Mouse (Mus musculus) liver, postnatal 0 days (tissue): Measurements from ENCODE around the gene Snw1.

ENCODE experiments used
- CTCF ChIP-seq: sonication (generic); IDR thresholded peaks from 2 replicates; pipeline ENCODE4 v1.5.1; 2016; ENCODE audit warnings: antibody characterized with exemption, low read depth
- EP300 ChIP-seq: IDR thresholded peaks from 2 replicates; pipeline ENCODE4 v1.6.1; 2016; ENCODE audit warnings: antibody characterized with exemption, low read depth, mild to moderate bottlenecking

GRCm38 (mm10) chr12:87464678-87465297 is 7.3 kb downstream of the Snw1 start:
- TF ChIP-seq EP300: no peak
- TF ChIP-seq CTCF: no peak
